Mouse (Mus musculus): Measurements from ENCODE around the gene Ggt1.
"Not testable (repeated sequence)": the region's sequence is repeated elsewhere in the genome, so short reads cannot be mapped to it uniquely, and the experiment has no call there.

The Ggt1 gene

DNA sequence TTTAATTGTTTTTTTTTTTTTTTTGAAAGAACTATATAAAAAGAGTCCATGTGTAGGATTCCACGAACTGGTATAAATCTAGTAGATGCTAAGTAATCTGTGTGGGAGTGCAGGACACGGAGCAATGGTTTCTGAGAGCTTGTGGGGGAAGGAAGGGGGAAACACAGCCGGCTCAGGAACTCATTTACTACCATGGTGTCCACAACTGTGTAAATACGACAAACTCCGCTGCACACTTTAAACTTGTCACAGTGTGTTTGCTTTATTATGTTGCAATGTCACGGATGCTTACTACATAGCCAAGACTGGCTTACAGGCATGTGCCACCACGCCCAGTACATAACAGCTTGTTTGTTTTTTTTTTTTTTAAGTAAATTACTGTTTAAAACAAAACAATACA is 11.5 kb upstream of the Ggt1 start:
- DNase-seq (ENCODE audit: low spot score), result no peak

DNA sequence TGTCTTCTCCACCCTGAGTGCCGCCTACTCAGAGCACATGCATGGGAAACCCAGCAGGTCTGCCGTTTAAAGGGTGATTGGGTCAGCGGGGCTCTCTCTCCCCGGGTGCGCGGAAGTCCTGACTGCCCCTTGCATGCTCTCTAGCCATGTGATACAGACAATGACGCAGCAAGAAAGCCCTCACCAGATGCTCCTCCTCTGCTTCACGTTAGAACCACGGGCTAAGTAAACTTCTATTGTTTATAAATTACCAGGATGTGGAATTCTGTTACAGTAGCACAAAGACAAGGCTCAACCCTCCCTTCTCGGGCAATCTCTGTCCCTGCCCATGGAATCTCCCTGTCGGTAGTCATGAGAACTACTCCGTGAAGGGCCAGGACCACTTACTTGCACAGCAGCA is 10.2 kb upstream of the Ggt1 start:
- no peak for DNase-seq (ENCODE audit: low spot score)

DNA sequence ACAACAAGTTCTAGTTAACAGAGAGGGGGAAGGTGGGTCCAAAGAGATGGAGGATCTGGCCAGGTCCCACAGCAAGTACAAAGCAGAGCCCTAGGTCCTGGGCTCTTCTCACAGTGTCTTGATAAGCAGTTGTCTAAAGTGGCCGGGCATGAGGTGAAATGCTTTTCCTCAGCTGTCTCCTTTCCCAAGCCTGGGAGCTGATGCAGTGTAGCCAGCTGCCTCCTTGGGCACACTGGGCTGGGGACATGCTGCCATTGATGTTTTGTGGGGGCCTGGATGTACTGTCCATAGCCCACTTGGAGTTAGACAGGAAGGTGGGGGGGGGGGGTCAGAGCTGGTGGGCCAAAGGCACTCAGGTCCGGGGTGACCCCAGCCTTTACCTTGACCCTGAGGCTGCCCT is 9.3 kb upstream of the Ggt1 start:
- DNase-seq (ENCODE audit: low spot score), result no peak

DNA sequence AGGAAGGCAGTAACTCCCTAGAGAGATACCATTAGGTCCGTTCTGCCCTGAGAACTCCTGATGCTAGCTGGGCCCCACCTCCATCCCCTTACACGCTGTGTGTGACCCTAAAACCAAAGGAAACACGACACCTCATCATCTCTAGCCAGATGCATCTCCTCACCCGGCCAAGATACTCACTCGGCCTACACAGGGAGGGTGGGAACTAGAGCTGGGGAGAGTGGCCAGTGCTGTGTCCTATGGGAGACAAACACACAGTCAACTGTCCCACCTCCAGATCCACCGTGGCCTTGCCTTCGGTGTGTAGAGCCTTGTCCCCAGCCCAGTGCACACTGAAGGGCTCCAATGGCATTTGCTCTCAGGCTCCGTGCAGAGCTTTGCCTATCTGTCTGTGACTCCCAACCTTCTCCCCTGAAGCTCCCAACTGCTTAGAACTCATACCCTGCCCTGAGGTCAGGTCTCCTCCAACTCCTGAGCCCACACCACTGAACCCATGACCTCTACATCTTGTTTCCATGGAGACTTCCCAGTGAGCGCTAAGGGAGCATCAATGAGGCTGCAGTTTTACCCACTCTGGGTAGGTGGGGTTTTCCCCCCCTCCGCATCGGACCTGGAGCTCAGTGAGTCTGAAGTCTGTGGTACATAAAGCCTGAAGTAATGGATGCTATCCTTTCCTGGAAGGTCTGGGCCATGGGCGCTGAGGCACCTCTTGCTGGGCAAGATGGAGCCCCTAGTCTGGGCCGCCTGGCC is 8.5 kb upstream of the Ggt1 start:
- no peak for DNase-seq (ENCODE audit: low spot score)

DNA sequence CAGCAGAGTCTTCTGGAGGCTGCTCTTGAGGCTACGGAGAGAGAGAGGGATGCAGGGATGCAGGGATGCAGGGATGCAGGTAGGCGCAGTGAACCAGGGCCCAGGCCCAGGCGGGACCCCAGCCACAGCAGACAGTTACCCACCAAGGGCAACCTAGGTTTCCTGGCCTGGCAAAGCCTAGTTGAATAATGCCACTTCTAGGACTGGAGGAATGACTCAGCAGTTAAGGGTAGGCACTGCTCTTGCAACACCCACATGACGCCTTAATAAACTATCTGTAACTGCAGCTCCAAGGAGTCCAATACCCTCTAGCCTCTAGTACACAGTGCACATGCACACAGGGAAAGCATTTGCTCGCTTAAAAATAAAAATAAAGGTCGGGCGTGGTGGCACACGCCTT is 7.3 kb upstream of the Ggt1 start:
- no peak for DNase-seq (ENCODE audit: low spot score)

DNA sequence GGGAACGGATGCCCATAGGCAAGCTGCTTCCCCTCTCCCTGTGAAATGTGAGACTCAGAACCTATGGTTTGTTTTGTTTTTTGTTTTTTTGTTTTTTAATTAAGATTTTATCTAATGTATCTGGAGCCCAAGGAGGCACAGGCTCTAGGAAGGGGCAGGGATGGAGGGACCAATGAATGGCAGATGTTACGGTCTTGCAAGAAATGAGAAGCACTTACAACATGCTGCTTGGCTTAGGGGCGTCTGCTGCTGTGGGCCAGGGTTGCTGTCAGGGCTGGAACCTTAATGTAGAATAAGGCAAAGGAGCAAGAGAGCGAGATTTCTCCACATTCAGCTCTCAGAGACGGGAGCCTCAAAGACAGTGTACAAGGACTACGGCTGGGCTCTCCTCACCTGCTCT is 5.8 kb upstream of the Ggt1 start:
- DNase-seq (ENCODE audit: low spot score), result no peak

DNA sequence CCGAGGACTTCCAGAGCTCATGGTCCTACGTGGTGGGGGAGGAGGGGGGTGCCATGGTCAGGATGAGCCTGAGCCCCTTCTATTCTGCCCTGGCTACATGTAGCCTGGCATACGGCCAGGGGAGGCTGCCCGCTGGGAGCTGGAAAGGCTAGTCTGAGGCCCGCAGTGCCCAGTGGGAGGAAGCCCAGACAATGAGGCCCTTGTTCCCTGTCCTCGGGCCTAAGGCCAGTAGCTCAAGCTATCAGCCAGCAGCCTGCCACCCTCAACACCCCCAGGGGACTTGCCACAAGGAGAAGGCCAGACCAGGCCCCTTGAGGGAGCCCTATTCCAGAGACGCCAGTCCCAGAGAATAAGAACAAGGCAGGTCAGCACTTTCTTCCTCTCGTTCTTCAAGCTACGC is 5.4 kb upstream of the Ggt1 start:
- no peak for DNase-seq (ENCODE audit: low spot score)

DNA sequence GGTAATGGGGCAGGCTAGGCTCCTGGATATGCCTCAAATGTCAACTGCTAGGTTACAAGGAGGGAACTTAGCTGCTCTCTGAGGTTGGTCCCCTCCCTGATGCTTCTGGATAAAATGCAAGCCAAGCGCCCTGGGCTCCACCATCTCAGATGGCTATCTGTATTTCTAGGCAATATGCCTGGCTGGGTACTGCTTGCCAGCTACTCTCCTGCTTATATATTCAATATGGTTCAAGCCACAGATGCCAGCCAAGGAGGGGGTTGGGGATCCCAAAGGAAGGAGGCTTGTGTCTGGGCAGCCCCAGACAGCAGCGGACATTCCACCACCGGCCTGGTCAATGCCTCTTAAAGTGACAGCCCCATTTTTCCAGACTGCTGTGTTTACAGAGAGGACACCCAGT is 2.9 kb upstream of the Ggt1 start:
- no peak for DNase-seq (ENCODE audit: low spot score)

DNA sequence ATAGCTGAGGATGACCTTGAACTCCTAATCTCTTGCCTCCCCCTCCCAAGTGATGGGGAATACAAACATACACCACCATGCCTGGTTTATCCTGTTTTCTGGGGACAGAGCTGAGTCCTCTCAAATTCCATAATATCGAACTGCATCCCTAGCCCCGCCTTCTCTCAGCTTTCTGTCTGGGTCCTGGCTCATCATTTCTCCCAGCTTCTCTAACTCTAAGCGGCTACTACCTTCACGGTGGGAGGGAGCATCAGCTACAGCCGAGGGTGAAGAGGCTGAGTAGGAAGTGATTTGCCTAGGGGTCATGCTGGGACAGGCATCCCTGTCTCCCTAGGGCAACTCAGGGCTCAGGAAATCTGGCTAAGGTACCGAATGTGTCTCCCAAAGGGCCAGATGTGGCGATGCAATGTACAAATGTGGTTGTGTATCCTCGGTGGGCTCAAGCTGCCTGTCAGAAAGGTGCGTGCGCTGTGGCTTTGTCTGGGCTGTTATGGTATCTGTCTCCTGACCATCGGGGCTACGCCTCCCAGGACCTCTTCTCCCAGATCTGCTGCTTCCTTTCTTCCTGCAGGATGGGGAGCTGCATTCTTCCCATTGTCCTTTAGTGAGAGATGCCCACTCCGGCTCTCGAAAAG is 2.2 kb upstream of the Ggt1 start:
- DNase-seq (ENCODE audit: low spot score), result no peak

DNA sequence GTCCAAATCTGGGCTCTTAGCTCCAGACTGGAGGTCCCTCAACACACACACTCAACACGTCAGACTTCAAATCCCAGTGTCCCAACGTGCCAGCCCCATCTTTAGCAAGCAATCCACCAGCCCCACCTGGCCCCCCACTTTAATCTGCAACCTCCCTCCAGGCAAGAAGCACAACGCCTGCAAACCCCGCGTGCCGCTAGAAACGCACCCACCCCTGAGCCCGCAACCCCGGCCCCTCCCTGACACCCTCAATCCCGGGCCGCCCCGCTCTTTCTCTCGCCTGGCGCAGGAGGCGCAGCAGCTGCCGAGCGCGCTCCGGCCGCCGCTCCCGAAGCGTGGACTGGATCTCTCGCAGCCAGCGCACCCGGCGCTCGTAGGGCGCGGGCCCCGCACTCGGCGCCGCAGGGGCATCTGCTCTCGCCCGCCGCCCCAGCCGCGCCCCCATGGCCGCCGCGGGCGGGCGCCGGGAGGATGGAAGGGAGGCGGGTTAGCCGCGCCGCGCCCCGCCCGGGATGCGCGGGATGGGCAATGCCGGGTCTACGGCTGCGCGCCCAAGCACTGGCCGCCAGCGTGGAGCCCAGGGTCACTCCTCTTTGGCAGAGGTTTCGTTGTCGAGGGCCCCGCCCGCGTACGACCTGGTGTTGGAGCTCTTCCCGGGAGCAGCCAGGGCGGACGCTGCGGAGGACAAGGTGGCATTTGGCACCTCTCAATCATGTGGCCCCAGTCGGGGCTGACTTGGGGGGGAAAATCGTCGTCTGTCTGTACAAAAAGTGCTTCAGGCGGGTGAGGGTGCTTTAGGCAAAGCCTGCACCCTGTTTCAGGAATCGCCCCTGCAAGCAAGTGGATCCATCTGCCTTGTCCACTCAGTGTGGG is 1.5 kb upstream of the Ggt1 start, which contains the start of gene Lrrc75b:
Lrrc75b (minus strand) TSS at position 655 of the 873 bp plus-strand sequence.
- no peak for DNase-seq (ENCODE audit: low spot score)

DNA sequence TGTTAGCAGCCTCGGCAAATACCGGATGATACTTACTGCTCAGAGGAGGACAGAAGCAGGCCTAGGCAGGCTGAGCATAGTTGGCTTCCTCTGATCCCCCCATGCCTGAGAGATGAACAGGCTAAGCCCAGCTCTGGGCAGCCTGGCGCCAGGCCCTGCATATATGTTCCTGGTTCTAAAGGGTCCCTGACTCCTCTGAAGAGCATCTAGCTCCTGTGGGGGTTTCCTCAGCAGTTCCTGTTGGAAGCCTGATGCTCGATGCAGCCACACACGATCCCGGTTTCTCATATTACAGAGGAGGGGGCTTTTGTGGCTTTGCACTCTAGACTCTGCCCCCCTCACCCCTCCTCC is 880 bp upstream of the Ggt1 start:
- DNase-seq (ENCODE audit: low spot score), result no peak

DNA sequence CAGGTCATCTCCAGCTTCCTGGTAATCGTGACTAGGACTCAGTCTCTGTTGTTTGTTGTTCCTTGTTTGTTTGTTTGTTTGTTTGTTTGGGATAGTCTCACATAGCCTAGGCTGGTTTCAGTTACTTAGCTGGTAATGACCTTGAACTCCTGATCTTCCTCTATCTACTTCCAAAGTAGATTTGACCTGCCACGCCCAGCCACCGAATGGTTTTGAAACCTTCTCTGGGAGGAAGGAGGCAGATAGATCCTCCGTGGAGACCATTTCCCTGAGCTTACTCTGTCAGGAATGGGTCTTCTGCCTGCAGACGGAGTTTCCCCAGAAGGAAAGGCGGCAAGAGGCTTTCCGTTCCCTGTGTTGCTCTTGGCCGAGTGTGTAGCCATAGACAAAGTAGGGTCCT is 1.2 kb downstream of the Ggt1 start:
- DNase-seq (ENCODE audit: low spot score), result no peak

DNA sequence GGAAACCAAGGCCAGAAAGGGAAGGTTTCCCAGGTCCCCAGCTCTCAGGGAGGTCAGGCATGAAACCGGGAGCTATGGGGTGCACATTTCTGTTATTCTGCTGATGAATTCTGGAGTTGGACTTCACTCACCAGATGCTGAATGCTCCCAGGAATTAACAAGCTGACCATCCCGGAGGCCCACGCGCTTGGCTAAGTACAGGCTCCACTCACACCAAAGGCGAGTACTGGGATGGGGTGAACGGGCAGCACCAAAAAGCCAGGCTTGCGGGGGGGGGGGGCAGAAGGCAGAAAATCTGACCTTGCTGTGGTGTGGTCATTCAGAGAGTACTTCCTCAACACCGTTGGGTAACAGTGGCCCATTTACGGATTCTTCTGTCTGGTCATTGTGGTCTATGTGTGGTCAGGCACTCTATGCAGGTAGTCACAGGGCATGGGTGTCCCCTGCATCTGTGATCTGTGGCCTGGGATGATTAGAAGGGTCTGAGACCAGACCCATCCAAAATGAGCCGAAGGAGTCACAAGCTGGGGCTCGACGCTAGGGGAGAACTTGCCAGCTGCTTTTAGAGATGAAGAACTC is 3.4 kb downstream of the Ggt1 start:
- no peak for DNase-seq (ENCODE audit: low spot score)

DNA sequence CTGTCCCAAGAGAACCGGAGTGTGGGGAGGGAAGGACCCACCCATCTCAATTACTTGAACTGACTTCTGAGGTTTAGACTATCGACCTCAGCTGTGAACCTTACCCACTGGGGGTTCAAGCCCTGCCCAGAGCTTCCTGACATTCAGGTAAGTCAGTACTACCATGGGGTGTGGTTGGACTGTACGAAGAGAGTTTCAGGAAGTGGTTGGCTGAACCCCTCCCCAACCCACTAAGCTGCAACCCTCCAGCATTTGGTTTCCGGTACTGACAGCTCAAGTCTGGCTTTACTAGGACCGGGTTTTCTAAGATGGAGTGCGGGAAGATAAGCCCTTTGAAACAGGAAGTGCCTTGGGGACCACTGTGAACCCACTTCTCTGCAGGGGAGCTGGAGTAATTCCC is 4.0 kb downstream of the Ggt1 start:
- DNase-seq (ENCODE audit: low spot score), result peak; percentile 49

DNA sequence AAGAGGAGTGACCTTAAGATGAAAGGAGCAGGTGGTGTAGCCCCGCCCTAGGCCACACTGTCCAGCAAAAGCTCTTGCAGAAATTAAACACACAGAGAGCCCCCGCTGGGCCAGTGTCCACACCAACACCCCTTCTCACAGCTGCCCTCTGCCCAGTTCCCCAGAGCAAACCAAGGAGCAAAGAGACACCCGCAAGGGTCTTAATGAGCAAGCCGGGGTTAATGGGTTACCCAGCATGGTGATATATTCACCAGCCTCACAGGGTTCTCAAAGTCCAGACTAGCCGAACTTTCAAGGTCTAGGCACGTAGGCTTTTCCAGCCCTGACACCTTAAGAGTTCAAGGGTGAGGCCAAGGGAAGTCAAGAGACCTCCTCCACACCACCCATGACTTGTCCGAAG is 4.5 kb downstream of the Ggt1 start:
- DNase-seq (ENCODE audit: low spot score), result peak; percentile 91

DNA sequence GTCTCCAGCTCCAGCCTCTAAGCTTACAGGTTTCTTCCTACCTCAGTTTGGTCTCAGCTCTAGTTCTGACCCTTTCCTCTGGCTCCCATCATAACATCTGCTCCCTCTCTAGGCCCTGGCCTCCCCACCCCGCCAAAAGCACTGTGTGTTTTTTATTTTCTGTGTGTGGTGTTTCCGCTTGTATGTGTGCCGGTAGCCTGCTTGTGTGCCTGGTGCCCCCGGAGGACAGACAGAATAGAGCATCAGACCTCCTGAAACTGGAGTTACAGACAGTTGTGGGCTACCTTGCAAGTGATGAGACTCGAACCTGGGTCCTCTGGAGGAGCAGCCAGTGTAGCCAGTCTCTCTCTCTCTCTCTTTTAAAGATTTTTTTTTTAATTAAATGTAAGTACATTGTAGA is 4.9 kb downstream of the Ggt1 start:
- DNase-seq (ENCODE audit: low spot score), result no peak

DNA sequence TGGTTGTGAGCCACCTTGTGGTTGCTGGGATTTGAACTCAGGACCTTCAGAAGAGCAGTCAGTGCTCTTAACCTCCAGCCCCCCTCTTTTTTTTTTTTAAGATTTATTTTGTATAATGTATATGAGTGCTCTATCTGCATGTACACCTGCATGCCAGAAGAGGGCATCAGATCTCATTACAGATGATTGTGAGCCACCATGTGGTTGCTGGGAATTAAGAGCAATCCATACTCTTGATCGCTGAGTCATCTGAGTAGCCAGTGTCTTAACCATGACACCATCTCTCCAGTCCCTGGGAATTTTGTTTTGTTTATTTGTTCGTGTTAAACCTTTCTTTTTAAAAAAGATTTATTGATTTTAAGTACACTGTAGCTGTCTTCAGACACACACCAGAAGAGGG is 5.4 kb downstream of the Ggt1 start:
- not testable (repeated sequence) for DNase-seq (ENCODE audit: low spot score)

DNA sequence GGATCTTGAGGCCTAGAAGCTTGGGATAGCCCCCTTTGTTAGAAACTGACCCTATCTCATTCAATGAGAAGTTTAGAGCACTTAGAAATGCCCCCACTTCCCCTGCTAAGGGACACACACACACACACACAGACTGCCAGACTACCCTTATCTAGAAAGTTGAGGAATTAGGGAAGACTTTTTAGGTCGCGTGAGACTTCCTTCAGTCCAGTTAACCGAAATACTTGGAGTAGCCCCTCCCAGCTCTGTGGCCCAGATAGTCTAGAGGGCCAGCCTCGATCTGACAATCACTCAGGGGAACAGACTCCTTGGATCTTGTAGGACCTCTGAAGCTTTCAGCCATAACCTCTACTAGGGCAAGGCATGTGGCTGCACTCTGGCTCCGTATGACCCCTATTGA is 6.6 kb downstream of the Ggt1 start:
- no peak for DNase-seq (ENCODE audit: low spot score)

DNA sequence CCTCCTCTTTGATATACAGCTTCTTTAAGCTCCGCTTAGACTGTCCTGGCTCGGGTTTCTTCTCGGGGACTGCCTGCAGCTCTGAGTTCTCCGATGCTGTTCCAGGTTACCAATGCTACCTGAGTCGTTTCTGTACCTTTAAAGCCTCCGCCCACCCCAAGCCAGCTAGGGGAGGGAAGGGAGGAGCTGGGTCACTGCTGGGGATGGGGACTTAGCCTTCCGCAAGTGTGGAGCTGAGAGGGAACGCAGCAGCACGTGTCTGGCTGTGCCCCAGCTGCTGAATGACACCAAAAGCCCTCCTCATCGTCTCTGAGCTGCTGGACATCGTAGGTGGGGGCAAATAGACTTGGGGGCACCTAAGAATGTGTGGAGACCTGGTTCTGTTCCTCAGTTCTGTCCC is 7.0 kb downstream of the Ggt1 start:
- DNase-seq (ENCODE audit: low spot score), result peak; percentile 72

DNA sequence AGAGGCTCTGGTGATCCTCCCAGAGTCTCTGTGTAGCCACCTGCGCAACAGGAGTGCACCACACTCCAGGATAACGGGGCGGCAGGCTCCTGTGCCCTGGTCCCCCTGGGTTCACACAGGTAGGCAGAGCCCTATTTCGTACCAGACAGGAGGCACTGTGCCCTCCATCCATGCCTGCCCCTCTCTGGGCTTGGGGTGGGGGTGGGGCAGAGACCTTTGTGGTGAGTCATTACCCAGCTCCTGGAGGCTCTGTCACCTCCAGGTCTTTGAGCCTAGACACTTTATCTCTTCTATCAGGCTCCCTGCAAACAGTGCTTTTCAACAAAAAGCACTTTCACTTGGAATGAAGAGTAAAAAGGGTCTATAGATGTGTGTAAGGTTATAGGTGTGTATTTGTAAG is 7.4 kb downstream of the Ggt1 start:
- no peak for DNase-seq (ENCODE audit: low spot score)

DNA sequence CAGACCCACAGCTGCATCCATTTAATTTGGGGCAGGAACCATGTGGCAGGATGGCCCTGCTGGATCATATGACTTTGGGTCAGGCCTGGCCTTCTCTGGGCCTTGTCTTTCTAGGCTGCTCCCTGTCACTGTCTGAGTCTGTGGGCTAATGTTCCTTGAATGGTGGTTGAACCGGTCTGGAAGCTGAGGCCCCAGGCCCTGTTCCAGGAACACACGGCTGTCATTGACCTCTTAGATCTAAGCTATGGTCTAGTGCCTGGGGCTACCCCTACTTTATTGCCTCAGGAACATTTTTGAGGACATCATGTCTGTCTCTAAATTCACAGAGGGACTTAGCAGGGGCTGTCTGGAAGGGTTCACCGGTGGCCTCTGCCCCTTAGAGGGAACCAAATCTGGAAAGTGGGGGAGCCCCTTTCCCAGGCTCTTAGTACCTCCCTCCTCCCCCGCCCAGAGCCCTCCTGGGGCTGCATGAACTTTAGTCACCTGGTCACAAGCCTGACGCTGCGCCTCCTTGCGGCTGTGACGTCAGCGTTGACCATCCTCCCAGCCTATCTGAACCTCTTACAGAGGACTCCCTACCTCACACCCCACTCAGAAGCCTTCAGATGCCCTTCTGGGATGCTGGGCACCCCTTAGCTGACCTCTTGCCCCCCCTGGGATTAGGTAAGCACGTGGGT is 9.7 kb downstream of the Ggt1 start:
- DNase-seq (ENCODE audit: low spot score), result no peak

DNA sequence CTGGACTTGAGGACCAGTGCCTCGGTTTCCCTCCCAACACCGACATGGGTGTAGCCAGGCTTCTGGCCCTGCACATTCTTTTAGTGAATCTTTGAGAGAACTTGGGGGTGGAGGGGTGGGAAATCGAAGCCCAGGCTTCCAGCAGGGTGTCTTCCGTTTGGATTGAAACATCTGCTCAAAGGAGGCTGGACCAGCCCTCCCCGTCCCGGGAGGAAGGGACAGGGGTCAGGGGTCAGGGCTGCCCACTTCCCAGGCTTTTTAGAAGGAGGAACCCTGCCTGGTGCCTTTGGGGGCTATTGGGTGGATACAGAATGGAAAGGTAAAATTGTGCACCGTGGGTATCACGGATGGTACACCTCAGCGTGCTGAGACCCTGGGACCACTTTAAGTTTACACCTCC is 10.5 kb downstream of the Ggt1 start:
- DNase-seq (ENCODE audit: low spot score), result no peak

All from yolk sac, embryonic 10.5 days (tissue).